Mouse (Mus musculus): ENCODE measurements around the gene Hspbp1. TPM values are rescaled to one million over a fixed set of nuclear protein-coding genes. Genes with fewer than 3 reads are reported as not detected.

Hspbp1 gene
- polyA plus RNA-seq, 1 experiment from 2014 or later: 102 TPM

DNA sequence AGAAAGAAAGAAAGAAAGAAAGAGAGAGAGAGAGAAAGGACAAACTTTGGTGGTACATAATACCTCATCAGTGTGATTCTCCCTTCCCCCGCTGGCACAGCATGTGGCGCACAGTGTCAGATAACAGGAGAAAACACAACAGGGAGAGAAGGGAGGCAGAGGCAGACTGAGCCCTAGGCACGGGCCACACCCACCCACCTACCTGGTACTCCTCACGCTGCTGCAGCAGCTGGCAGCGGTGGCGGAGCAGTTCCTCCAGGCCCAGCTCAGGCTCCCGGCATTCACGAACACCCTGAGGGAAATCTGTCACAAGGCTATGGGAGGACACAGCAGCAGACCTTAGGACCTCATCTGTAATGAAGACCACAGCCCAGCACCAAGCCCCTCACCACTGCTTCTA, 21.7 kb downstream of the Hspbp1 start:
- DNase-seq (ENCODE audit: low spot score) (no peak), ATAC-seq (replicated peaks; ENCODE audit: low FRiP score, low TSS enrichment, low read depth) (no peak)
- Histone ChIP-seq H3K27me3 (replicated peaks; ENCODE audit: control insufficient read depth, insufficient read depth, low read length) (no peaks in the 10 kb centered on the region), H3K9ac (ENCODE audit: low read length) (no peak overlapping the region), H3K36me3 (ENCODE audit: control insufficient read depth, insufficient read depth, low read length) (peaks cover 49% of the 10 kb centered on the region), H3K27ac (ENCODE audit: low read depth) (no peak overlapping the region), H3K4me2 (ENCODE audit: low read length) (no peak overlapping the region), H3K4me3 (ENCODE audit: low read depth, low read length) (no peak overlapping the region), H3K4me1 (replicated peaks; ENCODE audit: control insufficient read depth, insufficient read depth, low read length) (peaks cover 8% of the 10 kb centered on the region; the same call in 1 of the 2 replicates), H3K9me3 (ENCODE audit: control insufficient read depth, low read length) (no peaks in the 10 kb centered on the region)
- 72% methylated on average over 8 of the region's 8 CpGs for WGBS

DNA sequence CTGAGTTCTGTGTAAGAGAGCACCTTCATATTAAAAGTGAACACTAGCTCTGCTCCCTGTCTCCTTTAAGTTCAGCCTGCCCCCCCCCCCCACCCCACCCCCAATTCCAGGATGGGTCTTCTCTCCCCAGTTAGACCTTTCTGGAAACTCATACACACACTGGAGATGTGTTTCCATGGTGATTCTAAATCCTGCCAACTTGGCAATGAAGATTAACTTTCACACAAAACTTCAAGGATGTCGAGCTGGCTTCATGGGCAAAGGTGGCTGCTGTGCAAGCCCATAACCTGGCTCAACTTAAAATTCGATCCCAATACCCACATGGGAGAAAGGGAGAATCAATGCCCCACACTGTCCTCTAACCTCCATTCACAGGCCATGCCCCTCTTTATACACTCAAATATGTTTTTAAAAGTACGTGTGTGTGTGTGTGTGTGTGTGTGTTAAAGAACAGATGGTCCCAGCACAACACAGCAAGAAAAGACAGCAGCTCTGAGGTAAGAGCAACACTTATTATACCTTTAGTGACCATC, 24.9 kb downstream of the Hspbp1 start:
- Histone ChIP-seq H3K27me3 (replicated peaks; ENCODE audit: control insufficient read depth, insufficient read depth, low read length) (no peaks in the 10 kb centered on the region), H3K4me1 (replicated peaks; ENCODE audit: control insufficient read depth, insufficient read depth, low read length) (peaks cover 37% of the 10 kb centered on the region), H3K4me2 (ENCODE audit: low read length) (peak overlapping the region; percentile 90), H3K36me3 (ENCODE audit: control insufficient read depth, insufficient read depth, low read length) (peaks cover 29% of the 10 kb centered on the region), H3K9ac (ENCODE audit: low read length) (peak overlapping the region; percentile 90), H3K4me3 (ENCODE audit: low read depth, low read length) (peak overlapping the region; percentile 95), H3K9me3 (ENCODE audit: control insufficient read depth, low read length) (no peaks in the 10 kb centered on the region), H3K27ac (ENCODE audit: low read depth) (peak overlapping the region; percentile 94; the same call in 1 of the 2 replicates)
- DNase-seq (ENCODE audit: low spot score) (no peak), ATAC-seq (replicated peaks; ENCODE audit: low FRiP score, low TSS enrichment, low read depth) (no peak)
- WGBS: 58% methylated on average over 3 of the region's 3 CpGs

DNA sequence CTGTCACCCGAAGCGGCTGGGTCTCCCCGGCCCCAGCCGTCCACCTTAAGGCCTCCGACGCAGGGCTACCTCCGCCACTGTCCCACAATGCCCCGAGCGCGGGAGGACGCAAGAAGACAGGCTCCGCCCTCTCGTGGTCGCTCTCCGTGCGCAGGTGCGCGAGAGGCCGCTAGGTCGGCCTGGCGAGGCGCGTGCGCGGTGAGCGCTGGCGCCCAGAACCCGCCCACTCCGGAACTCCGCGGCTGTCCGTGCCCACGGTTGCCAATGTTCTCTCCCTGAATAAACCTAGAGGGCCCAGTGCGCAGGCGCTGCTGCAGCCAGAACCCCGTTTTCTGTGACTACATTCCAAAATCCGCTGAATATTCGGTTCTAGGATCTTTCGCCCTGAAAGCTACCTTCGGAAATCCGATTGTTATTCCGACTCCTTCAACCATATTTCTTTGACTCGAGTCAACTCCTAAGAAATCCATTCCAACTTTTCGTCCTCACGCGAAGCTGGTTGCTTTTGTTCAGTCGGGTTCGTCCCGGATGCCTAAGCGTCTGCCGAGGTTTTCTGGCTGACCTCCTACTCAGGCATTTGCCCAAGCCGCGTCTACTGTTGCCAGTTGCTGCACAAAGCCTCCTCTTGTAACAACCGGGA, 25.8 kb downstream of the Hspbp1 start, which contains the start of gene Ppp6r1:
Ppp6r1 (minus strand) TSS at position 108 of the 640 bp plus-strand sequence.
- H3K9me3 ChIP-seq (ENCODE audit: control insufficient read depth, low read length): no peaks in the 10 kb centered on the region
- ATAC-seq (replicated peaks; ENCODE audit: low FRiP score, low TSS enrichment, low read depth) (peak; percentile 97), DNase-seq (ENCODE audit: low spot score) (peak; percentile 94)
- peak within 1 kb of the TSS; percentile 90 for H3K9ac ChIP-seq (ENCODE audit: low read length)
- under 1% methylated on average over 54 of the region's 54 CpGs for WGBS
- H3K4me3 ChIP-seq (ENCODE audit: low read depth, low read length): peak within 1 kb of the TSS; percentile 95
- peaks cover 39% of the 10 kb centered on the region for H3K4me1 ChIP-seq (replicated peaks; ENCODE audit: control insufficient read depth, insufficient read depth, low read length)
- H3K27ac ChIP-seq (ENCODE audit: low read depth): peak within 1 kb of the TSS; percentile 94
- H3K4me2 ChIP-seq (ENCODE audit: low read length): peak within 1 kb of the TSS; percentile 90
- no peaks in the 10 kb centered on the region for H3K27me3 ChIP-seq (replicated peaks; ENCODE audit: control insufficient read depth, insufficient read depth, low read length)
- peaks cover 22% of the 10 kb centered on the region for H3K36me3 ChIP-seq (ENCODE audit: control insufficient read depth, insufficient read depth, low read length)

DNA sequence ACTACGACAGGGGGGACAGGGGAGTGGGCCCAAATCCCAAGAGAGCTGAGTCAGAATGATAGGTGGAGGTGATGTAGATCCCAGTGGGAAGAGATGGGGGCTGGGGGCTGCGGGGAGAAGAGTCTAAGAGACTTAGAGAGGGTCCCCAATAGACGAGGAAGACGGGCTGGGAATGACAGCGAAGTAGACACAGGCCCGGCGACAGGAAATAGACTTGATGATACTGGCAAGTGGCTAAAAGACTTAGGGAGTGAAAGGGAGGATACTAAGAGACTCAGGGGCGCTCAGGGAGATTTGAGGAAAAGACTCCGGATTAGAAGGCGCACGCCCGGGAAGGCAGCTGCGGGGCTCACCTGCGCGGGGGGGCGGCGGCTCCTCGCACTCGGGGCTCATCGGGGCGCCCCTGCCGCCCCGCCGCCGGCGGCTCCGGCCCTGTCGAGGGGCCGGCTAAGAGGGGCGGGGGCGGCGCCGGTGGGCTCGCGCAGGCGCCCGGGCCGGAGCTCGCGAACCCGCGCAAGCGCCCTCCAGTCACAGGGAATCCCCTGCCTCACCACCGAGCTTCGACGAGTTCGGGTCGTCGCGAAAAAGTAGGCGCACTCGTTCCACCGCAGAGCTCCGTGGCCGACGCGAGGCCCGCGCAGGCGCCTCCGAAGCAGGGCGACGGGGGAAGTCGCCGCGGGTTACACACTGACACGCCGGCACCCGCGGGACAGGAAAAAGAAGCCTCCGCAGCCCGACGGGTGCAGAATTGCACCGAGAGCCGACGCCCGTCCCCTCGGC, 26.6 kb downstream of the Hspbp1 start:
- H3K27ac ChIP-seq (ENCODE audit: low read depth): peak overlapping the region; percentile 94

GRCm38 (mm10) chr7:4657521-4658127, 27.2 kb downstream of the Hspbp1 start:
- peak overlapping the region; percentile 90 for H3K4me2 ChIP-seq (ENCODE audit: low read length)
- peak; percentile 60 for DNase-seq (ENCODE audit: low spot score)
- peaks cover 41% of the 10 kb centered on the region for H3K4me1 ChIP-seq (replicated peaks; ENCODE audit: control insufficient read depth, insufficient read depth, low read length)
- no peaks in the 10 kb centered on the region for H3K9me3 ChIP-seq (ENCODE audit: control insufficient read depth, low read length)
- H3K9ac ChIP-seq (ENCODE audit: low read length): peak overlapping the region; percentile 90
- peak overlapping the region; percentile 94; the same call in 1 of the 2 replicates for H3K27ac ChIP-seq (ENCODE audit: low read depth)
- 39% methylated on average over 9 of the region's 9 CpGs for WGBS
- no peak for ATAC-seq (replicated peaks; ENCODE audit: low FRiP score, low TSS enrichment, low read depth)
- H3K27me3 ChIP-seq (replicated peaks; ENCODE audit: control insufficient read depth, insufficient read depth, low read length): no peaks in the 10 kb centered on the region
- peak overlapping the region; percentile 95 for H3K4me3 ChIP-seq (ENCODE audit: low read depth, low read length)
- H3K36me3 ChIP-seq (ENCODE audit: control insufficient read depth, insufficient read depth, low read length): peaks cover 14% of the 10 kb centered on the region; the same call in 1 of the 2 replicates

More for the DNA sequence above, 26.6 kb downstream of the Hspbp1 start:
- H3K9ac ChIP-seq (ENCODE audit: low read length): peak overlapping the region; percentile 90
- H3K27me3 ChIP-seq (replicated peaks; ENCODE audit: control insufficient read depth, insufficient read depth, low read length): no peaks in the 10 kb centered on the region
- no peaks in the 10 kb centered on the region for H3K9me3 ChIP-seq (ENCODE audit: control insufficient read depth, low read length)
- H3K4me2 ChIP-seq (ENCODE audit: low read length): peak overlapping the region; percentile 90
- peaks cover 15% of the 10 kb centered on the region; the same call in 1 of the 2 replicates for H3K36me3 ChIP-seq (ENCODE audit: control insufficient read depth, insufficient read depth, low read length)
- peak; percentile 74 for ATAC-seq (replicated peaks; ENCODE audit: low FRiP score, low TSS enrichment, low read depth)
- DNase-seq (ENCODE audit: low spot score): peak; percentile 56
- peaks cover 40% of the 10 kb centered on the region for H3K4me1 ChIP-seq (replicated peaks; ENCODE audit: control insufficient read depth, insufficient read depth, low read length)
- peak overlapping the region; percentile 95 for H3K4me3 ChIP-seq (ENCODE audit: low read depth, low read length)
- under 1% methylated on average over 69 of the region's 78 CpGs for WGBS

DNA sequence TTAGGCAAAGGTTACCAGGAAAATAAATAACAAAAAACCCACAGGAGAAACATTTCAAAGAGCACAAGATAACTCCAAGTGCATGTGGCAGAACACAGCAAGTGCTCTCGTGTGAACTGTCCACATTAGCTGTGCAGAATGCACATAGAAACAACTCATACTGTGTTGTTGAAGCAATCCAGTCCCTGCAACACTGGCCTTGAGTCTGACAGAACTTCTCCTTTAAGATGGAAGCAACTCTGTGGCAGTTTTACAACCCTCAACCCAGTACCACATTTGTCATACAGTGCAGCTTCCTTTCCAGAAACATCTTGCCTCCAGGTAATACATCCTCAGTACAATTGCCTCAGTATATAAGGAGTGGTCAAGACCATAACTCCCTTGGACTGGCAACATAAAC, 28.1 kb downstream of the Hspbp1 start:
- Histone ChIP-seq H3K27me3 (replicated peaks; ENCODE audit: control insufficient read depth, insufficient read depth, low read length) (no peaks in the 10 kb centered on the region), H3K4me1 (replicated peaks; ENCODE audit: control insufficient read depth, insufficient read depth, low read length) (peaks cover 45% of the 10 kb centered on the region), H3K4me3 (ENCODE audit: low read depth, low read length) (peak overlapping the region; percentile 95), H3K27ac (ENCODE audit: low read depth) (no peak overlapping the region), H3K9me3 (ENCODE audit: control insufficient read depth, low read length) (no peaks in the 10 kb centered on the region), H3K36me3 (ENCODE audit: control insufficient read depth, insufficient read depth, low read length) (0 out of 2 replicates have a peak, but pooled peaks cover 13% of the 10 kb centered on the region), H3K9ac (ENCODE audit: low read length) (no peak overlapping the region), H3K4me2 (ENCODE audit: low read length) (peak overlapping the region; percentile 90)
- DNase-seq (ENCODE audit: low spot score): no peak
- 35% methylated on average over 1 of the region's 1 CpGs for WGBS
- ATAC-seq (replicated peaks; ENCODE audit: low FRiP score, low TSS enrichment, low read depth): no peak

DNA sequence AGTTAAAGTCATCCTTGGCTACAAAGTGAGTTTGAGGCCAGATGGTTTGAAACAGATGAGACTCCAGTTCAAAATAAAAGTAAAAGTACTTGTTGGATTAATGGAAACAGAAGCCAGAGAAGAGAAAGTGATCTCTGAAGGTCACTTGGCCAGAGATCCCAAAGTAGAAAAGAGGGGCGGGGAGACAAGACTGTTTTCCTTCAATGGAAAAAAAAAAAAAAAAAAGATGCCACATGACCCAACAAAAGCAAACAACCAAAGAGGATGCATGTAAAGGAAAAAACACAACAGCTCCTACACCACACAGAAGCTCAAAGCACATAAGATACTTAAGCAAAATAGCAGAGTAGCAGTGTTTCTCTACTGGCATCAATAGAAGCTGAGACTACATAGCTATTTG, 29.0 kb downstream of the Hspbp1 start:
- no peak for DNase-seq (ENCODE audit: low spot score)
- Histone ChIP-seq H3K27ac (ENCODE audit: low read depth) (no peak overlapping the region), H3K4me2 (ENCODE audit: low read length) (0 out of 2 replicates have a peak overlapping the region, but pooled peaks have one; percentile 90), H3K4me3 (ENCODE audit: low read depth, low read length) (no peak overlapping the region), H3K9me3 (ENCODE audit: control insufficient read depth, low read length) (no peaks in the 10 kb centered on the region), H3K36me3 (ENCODE audit: control insufficient read depth, insufficient read depth, low read length) (0 out of 2 replicates have a peak, but pooled peaks cover 7% of the 10 kb centered on the region), H3K27me3 (replicated peaks; ENCODE audit: control insufficient read depth, insufficient read depth, low read length) (no peaks in the 10 kb centered on the region), H3K4me1 (replicated peaks; ENCODE audit: control insufficient read depth, insufficient read depth, low read length) (peaks cover 45% of the 10 kb centered on the region), H3K9ac (ENCODE audit: low read length) (no peak overlapping the region)
- ATAC-seq (replicated peaks; ENCODE audit: low FRiP score, low TSS enrichment, low read depth): no peak
- WGBS: 90% methylated on average over 1 of the region's 1 CpGs

GRCm38 (mm10) chr7:4655393-4655792, 29.5 kb downstream of the Hspbp1 start:
- 81% methylated on average over 4 of the region's 4 CpGs for WGBS
- Histone ChIP-seq H3K27ac (ENCODE audit: low read depth) (no peak overlapping the region), H3K36me3 (ENCODE audit: control insufficient read depth, insufficient read depth, low read length) (0 out of 2 replicates have a peak, but pooled peaks cover 7% of the 10 kb centered on the region), H3K9me3 (ENCODE audit: control insufficient read depth, low read length) (no peaks in the 10 kb centered on the region), H3K9ac (ENCODE audit: low read length) (no peak overlapping the region), H3K4me1 (replicated peaks; ENCODE audit: control insufficient read depth, insufficient read depth, low read length) (peaks cover 45% of the 10 kb centered on the region), H3K4me3 (ENCODE audit: low read depth, low read length) (no peak overlapping the region), H3K27me3 (replicated peaks; ENCODE audit: control insufficient read depth, insufficient read depth, low read length) (no peaks in the 10 kb centered on the region), H3K4me2 (ENCODE audit: low read length) (no peak overlapping the region)
- DNase-seq (ENCODE audit: low spot score) (no peak), ATAC-seq (replicated peaks; ENCODE audit: low FRiP score, low TSS enrichment, low read depth) (no peak)
